Mouse (Mus musculus) 3T3-L1 (cell line): ENCODE measurements around the gene Spib.

Source experiments
- DNase-seq: peaks from one replicate; pipeline ENCODE4 v3.0.0-alpha.2; 2015; ENCODE audit warnings: low read depth, low spot score

The Spib gene

DNA sequence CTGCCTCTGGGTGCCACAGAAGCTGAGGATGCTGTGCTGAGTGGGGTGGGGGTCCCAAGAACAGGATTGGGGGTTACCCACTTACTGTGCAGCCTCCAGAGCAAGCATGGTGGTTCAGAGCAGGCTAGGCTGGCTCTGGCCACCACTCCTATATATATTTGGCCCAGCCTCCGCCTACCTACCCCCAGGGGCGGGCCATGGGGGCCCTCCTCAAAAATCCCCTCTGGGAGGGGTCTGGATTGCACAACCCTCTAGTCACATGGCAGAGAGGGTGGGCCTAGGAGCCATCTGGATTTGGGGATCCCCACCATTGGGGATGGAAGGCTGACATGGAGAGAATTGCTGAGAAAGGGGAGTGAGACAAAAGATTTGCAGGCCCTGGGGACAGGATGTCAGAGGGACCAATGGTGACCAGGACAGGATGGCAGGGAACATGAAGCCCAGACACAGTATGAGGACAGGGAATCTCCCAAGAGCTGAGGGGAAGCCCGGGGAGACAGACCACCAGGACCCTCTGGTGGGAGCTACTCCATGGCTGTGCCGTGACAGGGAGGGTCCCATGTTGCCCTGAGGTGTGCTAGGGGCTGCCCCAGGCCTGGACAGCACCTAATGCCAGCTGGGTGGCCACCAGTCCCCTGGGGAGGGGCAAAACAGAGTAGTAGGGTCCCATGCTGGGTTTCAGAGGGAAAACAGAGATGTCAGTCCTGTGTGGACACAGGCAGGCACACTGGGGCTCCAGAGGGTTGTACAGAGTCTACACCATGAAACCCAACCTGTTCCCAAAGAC lies at the start of gene Spib:
Spib (minus strand) TSS at position 126 of the 787 bp plus-strand sequence.
- no peak for DNase-seq

DNA sequence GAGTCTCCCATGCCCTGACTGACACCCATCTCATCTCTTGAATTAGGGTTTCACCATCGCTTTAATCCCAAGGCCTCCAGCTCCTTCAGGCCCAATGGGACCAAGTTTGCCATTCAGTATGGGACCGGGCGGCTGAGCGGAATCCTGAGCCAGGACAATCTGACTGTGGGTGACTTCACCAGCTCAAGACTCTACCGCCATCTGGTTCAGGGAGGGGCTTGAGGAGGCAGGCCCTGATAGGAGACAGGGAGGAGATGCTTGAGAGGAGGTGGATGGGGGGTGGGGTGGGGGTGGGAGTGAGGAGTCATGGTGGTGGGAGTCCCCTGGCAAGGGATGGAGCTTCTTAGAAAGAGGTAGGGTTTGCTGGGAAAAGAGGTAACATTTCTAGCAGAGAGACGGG lies 49.8 kb upstream of the Spib start:
- no peak for DNase-seq

DNA sequence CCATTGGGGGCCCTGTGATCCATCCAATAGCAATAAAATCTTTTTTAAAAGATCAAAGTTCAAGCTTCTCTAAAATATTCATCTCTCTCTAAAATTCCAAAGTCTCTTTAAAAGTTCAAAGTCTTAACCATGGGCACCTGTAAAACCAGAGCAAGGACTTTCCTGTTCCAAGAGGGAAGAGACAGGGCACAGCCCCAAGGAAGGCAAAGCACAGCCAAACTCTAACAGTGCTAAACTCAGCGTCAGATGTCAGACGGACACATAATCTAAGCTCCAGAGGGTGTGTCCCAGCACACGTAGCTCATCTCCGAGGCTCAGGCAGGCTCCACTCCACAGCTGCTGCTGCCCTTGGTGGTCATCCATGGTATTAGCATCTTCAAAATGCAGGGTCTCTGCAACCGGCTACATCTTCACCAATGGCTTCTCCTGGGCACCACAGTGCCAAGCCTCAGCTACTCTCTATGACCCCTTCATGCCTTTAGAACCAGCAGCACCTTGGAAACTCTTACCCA lies 44.5 kb upstream of the Spib start:
- no peak for DNase-seq

DNA sequence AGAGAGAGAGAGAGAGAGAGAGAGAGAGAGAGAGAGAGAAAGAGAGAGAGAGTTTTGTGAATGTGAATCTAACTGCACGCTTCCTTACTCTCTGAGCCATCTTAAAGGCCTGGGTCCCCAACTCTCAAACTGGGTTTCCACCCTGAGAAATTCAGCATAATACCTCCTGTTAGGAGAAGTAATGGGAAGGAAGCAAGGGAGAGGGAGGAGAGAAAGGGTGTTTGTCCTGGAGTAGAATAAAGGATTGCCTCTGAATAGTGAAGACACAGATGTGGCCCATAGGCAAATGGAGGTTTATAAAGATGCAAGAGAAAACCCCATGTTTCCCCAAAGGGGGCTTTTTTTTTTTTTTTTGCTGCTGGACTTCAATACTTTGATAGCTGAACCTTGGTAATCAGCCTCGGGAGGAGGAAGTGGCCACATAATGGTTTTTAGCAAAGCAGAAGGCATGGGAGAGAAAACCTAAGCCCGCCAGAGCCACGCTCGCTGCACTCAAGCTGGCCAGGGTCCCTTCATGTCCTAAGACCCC lies 41.1 kb upstream of the Spib start:
- no peak for DNase-seq

DNA sequence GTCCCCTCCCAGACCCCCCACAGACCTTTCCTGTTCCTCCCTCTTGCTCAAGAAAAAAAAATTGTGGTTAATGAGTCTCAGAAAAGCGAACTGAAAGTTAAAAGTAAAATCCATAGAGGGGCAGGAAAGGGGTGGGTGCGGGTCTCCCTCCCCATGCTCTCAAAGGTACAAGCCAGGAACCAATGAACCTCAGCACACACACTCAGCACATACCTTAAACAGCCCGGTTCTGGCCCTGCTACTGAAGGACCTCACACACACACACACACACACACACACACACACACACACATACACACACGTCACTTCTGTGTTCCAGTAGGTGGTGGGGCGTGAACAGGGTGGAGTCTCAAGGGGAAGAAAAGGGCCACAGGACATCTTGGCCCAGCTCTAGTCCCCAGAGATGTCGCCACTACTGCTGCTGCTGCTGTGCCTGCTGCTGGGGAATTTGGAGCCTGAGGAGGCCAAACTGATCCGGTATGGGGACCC lies 40.4 kb upstream of the Spib start, which contains the start of gene Napsa:
Napsa (plus strand) TSS at position 168 of the 489 bp plus-strand sequence.
- DNase-seq, result no peak

DNA sequence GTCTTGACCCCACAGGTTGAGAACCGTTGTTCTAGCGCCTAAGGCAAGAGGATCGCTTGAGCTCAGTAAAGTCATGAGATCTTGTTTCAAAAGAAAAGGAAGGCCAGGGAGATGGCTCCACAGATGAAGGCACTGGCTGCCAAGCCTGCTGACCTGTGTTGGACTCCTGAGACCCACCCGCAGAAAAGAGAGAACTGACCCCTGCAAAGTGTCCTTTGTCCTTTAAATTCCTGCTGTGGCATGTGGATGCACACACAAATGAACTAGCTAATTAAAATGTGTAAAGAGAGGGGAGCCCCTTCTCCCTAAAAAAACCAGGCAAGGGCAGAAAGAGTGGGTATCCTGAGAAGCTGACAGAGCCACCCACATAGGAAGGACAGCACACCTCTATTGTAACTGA lies 39.9 kb upstream of the Spib start:
- no peak for DNase-seq

DNA sequence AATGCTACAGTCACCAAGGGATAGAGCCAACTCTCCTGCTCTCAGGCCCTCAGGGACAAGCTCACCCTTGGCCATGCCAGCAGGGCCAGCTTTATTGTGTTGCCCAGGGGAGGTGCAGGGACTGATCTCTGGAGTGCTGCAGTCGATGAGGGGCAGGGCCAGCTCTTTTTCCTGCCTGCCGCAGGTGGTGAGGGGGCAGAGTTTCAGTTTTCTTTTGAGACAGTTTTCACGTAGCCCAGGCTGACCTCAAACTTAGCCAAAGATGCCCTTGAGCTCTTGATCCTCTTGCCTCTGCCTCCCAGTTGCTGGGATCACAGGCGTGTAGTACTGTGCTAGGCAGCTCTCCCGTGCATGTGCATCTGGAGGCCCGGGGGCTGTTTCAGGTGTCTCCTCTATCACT lies 39.1 kb upstream of the Spib start:
- no peak for DNase-seq

DNA sequence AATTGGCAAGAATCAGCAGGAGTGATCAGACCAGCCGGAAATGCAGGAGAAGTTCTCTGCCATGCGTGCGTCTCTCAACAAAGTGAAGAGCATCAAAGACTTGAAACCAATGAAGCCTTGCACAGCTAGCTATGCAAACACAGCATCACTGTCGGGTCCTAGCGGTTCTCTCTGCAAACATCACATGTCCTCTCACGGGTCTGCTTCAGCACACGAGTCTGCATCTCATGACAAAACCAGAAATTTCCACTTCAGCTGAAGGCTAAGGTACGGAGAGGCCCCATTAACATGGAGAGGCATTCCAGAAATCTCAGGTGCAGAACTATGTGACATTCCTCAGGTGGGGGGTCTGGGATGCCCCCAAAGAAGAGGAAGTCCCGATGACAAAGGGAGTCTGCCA lies 36.9 kb upstream of the Spib start:
- no peak for DNase-seq

DNA sequence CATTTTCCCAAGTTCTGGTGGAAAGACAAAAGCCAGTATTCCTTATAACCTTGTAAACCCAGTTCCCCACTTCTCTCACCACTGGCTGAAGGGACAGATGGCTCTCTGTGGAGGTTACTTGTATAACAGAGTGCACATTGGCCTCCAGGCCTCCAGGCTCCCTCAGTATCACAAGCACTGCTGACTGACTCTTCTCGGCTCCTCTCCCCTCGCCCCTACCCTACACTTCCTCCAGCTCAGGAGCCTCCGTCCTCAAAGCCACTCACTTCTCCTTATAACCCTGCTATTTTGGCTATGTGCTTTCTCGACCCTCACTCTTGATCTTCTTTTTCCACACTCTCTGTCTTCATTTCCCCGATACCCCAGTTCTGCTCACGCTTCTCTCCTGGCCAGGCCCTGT lies 33.5 kb upstream of the Spib start:
- DNase-seq, result no peak

DNA sequence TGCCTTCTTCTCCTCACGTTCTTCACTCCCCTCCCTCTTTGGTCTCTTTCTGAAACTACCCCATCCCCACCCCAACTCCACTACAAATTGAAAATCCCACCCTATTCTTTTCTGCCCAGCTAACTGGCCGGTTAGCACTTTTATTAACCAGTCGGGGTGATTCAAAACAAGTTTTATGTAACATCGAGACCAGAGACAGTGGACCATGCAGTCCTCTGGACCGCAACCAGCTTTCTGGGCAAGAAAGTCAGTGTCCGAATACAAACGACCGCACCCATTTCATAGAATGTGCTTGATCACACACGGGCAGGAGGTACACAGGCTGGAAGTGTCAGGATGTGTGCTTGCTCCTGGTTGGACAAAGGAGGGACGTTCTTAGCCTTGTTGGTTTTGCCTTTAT lies 32.6 kb upstream of the Spib start:
- no peak for DNase-seq

DNA sequence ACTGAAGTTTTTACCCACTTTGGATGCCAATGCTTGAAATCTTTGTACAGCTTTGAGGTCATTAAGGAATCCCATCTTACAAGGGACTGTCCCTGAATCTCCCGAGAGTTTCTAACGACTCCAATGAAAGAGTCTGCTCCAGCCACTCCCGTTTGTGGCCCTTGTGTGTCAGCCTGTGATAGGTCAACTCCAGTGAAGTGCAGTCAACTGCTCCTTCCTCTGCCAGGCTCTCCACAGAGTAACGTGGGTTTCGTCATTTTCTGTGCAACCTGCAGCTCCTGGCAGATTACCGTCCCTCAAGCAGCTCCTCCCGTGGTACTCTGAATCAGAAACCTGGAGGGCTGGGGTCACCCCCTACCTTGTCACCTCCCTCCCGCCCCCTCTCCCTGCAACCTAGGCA lies 31.4 kb upstream of the Spib start:
- no peak for DNase-seq

DNA sequence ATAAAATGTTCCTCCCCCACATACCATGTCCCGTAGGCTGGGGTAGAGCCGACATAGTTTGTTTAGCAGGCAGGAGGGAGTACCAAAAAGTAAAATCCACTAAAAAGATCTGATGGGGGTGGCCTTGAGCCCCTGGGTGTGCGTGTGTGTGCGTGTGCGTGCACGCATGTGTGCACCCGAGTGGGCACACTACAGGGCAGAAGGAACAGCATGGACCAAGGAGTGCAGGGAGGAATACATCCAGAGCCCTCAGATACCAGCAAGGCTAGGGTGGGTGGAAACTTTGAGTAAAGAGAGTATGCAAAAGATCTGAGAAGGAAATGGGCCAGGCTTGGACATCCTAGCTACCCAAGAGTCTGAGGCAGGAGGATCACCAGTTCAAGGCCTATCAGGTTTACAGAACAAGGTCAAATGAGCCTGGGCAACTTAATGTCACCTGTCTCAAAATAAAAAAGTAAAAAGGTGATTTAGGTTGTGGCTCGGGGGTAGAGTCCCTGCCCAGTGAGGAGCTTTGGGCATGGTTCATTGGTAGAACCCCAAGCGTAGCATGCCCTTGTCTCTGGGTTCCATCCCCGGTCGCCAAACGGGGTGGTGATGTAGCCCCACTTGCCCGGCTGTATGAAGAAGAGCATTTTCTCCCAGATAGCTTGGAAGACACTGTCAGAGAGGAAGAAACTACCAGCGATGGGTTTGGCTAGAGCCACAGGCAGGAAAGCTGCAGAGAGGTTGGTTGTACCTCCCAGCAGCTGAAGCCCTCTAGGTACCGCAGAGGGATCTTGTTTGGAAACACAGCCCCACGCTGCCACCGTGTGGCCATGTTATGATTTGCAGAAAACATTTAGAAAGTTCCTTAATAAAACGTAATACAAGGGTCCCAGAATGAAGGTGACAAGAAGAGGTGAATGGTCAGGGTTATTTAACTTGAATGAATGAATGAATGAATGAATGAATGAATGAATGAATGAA lies 28.8 kb upstream of the Spib start:
- peak; percentile 79 for DNase-seq

DNA sequence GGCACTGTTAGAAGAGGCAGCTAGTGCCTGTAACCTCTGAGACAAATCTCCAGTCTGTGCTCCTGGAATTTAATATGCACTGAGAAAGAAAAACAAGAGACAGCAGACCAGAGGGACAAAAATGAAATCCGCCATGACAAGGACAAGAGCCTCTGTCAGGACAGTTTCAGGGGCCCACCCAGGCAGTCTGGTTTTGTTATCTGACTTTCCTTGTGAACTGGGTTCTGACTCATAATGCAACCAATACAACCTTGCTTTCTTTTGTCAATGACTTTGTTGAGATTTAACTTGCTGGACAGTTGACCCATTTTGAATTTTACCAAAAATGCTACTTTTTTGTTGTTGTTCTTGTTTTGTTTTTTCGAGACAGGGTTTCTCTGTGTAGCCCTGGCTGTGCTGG lies 25.8 kb upstream of the Spib start:
- DNase-seq, result no peak

DNA sequence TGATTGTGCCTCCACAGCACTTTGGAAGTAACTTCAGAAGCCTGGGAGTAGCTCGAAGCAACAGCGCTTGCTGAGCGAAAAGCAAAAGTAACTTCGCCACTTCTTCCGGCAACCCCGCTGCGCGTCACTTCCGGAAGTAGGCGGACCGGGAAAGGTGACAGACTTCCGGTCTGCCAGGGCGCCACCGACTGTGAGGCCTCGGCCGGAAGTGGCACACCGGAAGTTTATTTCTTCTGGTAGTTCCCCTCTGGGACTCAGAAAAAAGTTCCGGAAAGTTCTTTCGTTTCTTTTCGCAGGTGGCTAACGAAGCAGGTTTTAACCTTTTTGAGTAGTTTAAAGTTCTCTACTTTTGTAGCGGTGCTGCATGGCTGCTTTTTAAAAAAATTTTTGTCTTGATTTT lies 22.0 kb upstream of the Spib start, which contains the start of gene Nr1h2:
Nr1h2 (minus strand) TSS at position 126 of the 400 bp plus-strand sequence.
- DNase-seq, result peak; percentile 94

DNA sequence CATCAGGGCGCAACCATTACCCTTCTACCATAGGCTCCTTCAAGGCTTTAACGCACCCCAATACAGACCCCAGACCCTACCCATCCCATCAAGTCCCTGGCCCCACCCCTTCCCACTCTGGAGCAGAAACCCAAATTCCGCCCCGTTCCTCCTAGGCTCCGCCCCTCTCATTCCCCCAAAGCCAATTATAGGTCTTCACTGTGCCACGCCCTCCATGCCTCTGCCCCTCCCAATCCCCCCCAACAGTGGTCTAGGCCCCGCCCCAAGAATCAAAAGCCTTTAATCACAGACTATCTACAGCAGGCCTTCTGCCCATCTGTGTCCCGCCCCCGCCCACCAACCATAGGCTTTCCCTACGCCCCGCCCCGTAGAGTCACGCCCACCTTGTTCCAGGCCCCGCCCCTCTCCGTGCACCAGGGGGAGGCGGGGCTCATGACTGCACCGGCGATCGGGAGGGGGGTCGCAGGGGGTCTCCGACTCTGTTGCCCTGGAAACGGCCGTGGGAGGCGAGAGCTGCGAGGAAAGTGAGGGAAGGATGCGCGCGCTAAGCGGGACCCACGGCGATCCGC lies 21.4 kb upstream of the Spib start:
- peak; percentile 96 for DNase-seq

DNA sequence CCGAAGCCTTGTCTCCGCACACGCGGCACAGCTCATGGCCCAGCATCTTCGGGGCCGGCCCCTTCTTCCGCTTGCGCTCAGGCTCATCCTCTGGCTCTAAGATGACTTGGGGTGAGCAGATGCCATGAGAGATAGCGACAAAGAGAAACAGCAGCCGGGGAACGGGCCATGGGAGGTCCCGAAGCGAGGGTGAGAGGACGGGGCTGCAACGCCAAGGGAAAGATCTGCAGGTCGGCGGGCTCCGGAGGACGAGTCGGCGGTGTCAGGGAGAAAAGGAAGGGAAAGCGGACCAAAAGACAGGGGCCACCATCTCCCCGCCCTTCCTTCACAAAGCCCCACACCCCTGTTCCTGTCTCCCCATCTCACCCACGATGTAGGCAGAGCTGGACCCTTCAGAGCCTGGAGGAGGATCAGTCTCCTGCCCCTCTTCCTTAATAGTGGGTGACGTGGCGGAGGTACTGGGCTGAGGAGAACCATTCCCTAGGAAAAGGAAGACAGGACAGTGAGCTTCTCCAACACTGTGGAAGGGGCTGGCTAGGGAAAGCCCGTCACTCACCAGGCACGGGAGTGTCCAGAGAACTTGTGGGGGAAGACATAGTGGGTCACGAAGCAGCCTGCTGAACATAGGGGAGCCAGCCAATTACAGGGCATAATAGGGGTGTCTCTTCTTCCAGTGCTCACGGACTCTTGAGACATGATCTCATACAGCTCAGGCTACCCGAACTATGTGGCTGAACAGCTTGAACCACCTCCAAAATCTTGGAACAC lies 20.5 kb upstream of the Spib start:
- DNase-seq, result no peak

DNA sequence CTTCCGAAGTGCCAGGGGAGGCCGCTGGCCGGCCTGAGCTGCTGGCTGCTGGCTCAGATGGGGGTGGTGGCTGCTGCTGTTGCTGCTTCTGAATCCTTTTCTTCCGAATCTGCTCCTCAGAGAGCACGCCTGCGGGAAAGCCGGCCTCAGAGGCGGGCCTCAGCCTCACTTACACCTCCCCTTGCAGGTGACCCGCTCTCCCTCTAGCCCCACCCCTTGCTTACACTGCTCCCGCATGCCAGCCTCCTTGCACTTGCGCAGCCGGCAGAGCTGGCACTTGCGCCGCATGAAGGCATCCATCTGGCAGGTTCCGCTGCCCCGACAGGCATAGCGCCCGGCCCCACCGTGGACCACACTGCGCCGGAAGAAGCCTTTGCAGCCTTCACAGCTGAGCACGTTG lies 19.9 kb upstream of the Spib start:
- DNase-seq, result no peak

DNA sequence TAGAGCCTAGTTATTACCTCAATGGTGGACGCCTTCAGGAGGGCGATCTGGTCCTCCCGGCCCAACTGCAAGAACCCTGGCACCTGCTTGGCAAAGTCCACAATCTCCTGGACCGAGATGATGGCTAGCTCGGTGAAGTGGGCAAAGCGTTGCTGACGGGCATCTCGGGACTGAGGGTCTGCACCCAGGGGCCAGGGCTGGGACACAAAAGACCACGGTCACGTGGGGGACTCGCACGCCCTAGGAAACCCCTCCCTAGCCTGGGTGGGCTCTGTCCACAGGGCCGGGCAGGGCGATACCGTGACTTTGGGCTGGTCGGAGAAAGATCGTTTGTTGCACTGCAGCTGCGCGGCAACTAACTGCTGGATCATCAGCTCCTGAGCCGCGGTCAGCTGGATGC lies 19.4 kb upstream of the Spib start:
- no peak for DNase-seq

DNA sequence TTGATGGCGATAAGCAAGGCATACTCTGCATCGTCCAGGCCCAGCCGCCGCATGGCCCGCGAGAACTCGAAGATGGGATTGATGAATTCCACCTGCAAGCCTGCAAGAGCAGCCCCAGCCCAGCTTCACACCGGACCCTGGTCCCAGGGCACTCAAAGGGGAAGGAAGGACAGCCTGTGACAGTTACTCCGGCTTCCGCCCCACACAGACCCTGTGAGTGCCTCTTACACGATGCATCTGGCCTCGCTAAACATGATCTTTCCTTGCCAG lies 18.5 kb upstream of the Spib start:
- DNase-seq, result no peak

DNA sequence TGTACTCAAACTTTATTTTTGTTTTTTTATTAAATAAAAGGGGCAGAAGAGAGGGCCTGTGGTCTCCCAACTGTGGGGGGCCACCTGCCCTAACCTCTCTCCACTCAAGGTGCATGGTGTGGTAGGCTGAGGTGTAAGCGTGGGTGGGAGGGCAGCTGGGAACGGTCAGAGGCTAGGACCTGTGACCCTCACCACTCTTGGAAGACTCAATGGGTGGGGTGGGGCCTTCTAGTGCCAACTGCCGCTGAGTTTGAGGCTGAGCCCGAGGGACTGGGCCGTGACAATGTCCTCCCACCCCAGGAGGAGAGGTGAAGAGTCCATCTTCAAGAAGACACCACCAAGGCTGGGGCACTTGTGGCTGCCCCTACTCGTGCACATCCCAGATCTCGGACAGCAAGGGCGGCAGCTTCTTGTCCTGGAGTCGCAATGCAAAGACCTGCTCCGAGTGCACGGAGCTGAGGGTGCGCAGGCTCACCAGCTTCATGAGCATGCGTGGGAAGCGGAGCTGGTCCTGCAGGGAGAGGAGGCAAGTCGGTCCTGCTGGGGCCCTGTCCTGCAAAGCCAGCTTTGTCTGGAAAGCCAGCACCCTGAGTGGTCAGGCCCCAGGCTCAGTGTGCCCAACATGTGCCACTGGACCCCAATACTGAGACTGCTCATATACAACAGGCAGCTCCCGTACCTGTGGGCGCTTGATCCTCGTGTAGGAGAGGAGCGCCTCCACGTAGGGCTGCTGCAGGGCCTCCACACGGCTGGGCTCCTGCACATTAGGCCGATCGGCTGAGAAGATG lies 17.9 kb upstream of the Spib start:
- no peak for DNase-seq
